Mouse (Mus musculus) heart, postnatal 10 days (tissue): ENCODE measurements at regions not wholly inside any gene's neighbourhood (a gene's known extent, or its start where the extent isn't known, plus 50 kb on each side); places are given as distances from the start of the nearest gene placed in this dataset.

Experiments used
- DNase-seq, 2 experiments: peaks; one replicate each; pipeline ENCODE4 v3.0.0; 2021
- intact Hi-C: fragments of 180-260 bp; cut with DNase I; formaldehyde crosslinking; loops from one replicate; pipeline ENCODE4 v1.15.1; 2025

GRCm38 (mm10) chr1:63365126-63365525 lies 80.6 kb upstream of the Adam23 start:
- intact Hi-C loops = no loop called here
- no peak for DNase-seq

- DNase-seq = no peak
- intact Hi-C loops = no loop called here
Observed at GRCm38 (mm10) chr1:63367697-63368376, 77.9 kb upstream of the Adam23 start.

- DNase-seq = no peak
- intact Hi-C loops = no loop called here
Observed at GRCm38 (mm10) chr1:63368921-63369320, 76.8 kb upstream of the Adam23 start.

- DNase-seq = peak; percentile 10 to 29
- intact Hi-C loops = no loop called here
Observed at GRCm38 (mm10) chr1:63369561-63369960, 76.1 kb upstream of the Adam23 start.

- DNase-seq = peak; percentile 72 to 74
- intact Hi-C loops = no loop called here
Observed at GRCm38 (mm10) chr1:63383110-63383509, 62.6 kb upstream of the Adam23 start.

- intact Hi-C loops = no loop called here
- DNase-seq = no peak
Observed at GRCm38 (mm10) chr1:63385116-63385515, 60.6 kb upstream of the Adam23 start.

- no peak for DNase-seq
- intact Hi-C loops = no loop called here
Observed at GRCm38 (mm10) chr1:63395427-63395826, 50.3 kb upstream of the Adam23 start.
